Mouse (Mus musculus): ENCODE measurements around the gene Sertad4.

Sertad4 gene

GRCm38 (mm10) chr1:192851126-192851525, 4.4 kb downstream of the Sertad4 start:
- no peak for DNase-seq

GRCm38 (mm10) chr1:192849616-192850015, 5.9 kb downstream of the Sertad4 start:
- no peak for DNase-seq

DNA sequence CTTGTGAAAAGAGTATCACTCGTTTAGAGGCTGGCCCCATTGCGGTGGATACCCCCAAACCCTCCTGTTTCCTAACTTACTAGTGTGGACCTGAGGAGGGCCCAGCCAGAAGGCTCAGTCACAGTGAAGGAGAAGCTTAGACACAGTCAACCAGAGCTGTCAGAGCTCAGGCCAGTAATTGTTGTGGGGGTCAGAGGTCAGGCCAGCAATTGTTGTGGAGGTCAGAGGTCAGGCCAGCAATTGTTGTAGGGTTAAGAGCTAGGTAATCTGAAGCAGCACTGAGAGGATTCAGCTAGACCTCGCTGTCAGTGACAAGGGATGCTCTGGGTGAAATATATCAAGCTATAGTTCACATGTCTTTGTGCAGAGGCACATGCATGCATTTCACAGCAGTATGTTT, 8.3 kb downstream of the Sertad4 start:
- DNase-seq: no peak

DNA sequence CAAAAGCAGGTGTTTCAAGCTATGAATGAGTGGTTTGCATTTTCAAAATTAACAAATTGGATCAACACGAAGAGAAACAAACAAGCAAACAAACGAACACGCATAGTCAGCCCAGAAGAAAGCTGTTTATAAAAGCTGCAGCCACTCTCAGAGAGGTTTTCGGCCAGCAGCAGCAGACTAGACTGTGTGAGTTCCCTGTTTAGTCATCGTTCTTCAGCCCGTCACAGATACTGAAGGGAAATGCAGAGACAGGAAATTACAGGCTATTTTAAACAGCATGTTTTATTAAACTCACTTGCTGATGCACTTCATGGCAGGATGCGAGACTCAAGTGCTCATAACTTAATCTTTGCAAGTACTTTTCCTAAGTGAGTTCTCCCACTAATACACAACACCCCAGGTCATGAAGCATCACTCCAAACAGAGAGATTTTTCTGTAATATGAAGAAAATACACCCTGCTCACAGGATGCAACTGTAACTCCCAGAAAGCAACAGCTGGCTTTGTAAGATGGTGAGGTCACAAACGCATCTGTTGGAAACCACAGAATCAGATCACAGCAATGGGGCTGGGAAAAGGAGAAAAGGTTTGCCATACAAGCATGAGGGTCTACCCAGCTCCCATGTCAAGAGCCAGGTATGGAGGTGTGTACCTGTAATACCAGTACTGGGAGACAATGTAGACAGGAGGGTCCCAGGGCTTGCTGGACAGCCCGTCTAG, 14.3 kb downstream of the Sertad4 start:
- DNase-seq: peak in 1 of 2 experiments; percentile 24

DNA sequence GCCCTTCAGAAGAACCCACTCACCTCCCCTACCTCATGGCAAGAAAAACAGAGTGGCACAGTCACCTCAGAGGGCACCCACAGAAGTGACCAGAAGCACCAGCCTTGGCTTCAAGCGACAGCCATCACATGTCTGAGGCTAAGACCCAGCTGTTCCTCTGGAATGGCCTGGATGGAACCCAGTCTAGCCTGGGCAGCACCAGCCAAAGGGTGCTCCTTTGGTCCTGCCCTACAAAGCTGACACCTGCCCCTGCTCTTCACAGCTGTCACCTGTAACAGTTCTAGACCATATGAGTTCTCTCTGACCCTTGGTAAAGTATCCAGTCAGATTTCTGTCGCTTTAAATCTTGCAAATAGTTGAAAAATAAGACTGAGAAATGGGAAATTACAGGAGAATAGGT, 14.9 kb downstream of the Sertad4 start:
- no peak for DNase-seq

GRCm38 (mm10) chr1:192835211-192835681, 20.3 kb downstream of the Sertad4 start:
- no peak for DNase-seq

DNA sequence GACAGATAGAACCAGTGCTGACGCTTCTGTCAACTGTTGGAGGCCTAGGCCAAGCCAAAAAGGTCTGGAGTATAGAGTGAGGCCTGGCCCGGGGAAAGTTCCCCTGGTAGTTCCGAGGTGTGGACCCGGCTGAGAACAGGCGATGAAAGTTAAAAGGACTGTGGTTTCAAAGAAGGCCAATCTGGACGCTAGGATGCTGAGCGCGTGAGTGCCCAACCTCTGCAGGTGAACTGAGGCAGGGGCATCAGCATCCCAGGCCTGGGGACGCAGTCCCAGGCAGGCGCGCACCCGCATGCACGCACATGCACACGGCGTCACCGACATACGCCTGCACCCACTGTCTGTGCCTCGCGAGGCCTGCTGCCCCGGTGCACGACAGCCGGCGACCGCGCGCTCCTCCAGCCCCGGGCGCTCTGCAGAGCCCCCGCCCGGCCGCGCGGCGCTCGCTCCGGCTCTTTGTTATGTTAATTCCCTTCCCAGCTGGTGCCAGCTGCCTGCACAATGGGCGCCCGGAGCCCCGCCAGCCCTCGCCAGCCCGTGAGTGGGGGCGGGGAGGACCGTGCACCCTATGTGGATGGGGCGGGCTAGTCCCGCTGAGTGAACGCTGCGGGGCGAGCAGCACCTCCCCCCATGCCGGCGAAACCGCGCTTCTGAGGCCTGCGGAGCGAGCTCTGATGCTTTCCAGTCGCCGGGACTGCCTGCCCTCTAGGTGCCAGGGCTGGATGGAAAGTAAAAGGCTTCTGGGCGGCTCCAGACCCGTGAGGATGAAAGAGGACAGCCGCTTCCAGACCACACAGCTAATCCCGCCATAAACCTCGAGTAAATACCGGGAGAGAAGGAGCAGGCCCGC, 21.0 kb downstream of the Sertad4 start:
- no peak for DNase-seq

DNA sequence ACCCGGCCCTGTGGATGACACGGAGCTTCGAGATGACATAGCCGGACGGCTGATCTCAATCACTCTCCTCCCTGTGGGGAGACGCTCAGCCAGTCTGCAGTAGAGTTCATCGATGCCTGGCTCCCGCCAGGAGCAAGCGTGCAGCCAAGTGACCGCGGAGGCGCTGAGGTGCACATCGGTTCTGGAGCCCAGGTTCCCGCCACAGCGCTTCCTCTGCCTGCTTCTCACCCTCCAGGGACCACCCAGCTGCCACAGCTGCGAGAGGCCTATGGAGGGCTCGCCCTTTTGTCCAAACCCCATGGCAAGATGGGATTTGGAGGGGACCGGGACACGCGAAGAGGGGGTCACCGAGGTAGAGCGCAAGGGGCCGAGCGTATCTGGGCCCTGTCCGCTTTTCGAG, 22.0 kb downstream of the Sertad4 start:
- DNase-seq: no peak

DNA sequence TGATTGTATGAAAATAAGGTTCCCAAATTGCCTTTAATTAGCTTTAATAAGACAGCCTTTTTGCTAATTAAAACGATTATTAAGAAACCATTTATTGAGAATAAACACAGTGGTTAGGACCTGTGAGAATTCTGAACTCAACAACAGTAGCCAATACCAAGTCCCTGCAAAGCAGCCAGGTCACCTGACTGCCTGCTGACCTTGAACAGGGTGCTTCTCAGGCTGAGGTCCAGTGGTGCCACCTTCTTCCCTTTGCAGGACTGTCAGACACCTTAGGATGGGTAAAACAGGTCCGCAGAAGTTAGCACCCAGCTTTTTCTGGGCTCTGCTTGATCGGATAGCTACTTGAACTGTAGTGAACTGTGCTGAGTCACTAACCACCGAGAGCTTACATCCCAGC, 22.5 kb downstream of the Sertad4 start:
- DNase-seq: no peak

DNA sequence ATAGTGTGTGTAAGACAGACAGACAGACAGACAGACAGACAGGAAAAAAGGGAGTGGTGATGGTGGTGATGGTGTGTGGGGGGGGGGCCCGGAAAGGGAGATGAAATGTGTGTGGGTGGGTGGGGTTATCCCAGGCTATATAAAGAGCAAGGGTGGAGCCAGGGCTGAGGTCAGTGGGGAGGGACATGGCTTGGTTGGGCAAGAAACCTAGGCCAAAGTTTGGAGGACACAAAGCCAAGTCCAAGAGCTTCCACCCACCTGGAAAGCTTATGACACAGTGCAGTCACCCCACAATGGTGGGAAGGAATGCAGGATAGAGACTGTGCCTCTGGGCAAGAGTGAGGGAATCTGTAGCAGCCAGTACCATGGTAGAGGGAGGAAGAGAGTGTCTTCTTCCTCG, 23.2 kb downstream of the Sertad4 start:
- no peak for DNase-seq

- no peak for DNase-seq
These were observed 25.1 kb downstream of the Sertad4 start for GRCm38 (mm10) chr1:192830444-192830843.

- DNase-seq: no peak
These were observed 26.6 kb downstream of the Sertad4 start for GRCm38 (mm10) chr1:192828928-192829327.

DNA sequence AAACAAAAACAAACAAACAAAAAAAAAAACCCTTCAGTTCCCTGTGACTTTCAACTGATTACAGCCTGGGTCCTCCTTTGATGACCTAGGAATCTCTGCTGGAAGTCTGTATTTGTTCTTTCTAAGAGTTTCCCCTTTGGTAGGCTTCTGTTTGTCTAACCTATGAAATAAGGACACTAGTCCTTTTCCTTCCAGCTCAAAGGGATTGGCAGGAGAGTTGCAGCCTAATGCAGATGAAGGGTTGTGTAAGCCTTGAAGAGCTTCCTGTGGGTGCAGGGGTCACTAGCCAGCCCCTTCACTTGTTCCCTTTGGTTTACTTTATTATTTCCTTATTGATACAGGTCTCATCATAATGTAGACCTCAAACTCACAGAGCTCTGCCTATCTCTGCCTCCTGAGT, 27.6 kb downstream of the Sertad4 start:
- DNase-seq: no peak

- no peak for DNase-seq
These were observed 29.8 kb downstream of the Sertad4 start for GRCm38 (mm10) chr1:192825746-192826145.

- no peak for DNase-seq
These were observed 32.7 kb downstream of the Sertad4 start for GRCm38 (mm10) chr1:192822652-192823525.

- DNase-seq: no peak
These were observed 33.3 kb downstream of the Sertad4 start for GRCm38 (mm10) chr1:192822309-192822651.

GRCm38 (mm10) chr1:192818334-192818733, 37.2 kb downstream of the Sertad4 start:
- no peak for DNase-seq

DNA sequence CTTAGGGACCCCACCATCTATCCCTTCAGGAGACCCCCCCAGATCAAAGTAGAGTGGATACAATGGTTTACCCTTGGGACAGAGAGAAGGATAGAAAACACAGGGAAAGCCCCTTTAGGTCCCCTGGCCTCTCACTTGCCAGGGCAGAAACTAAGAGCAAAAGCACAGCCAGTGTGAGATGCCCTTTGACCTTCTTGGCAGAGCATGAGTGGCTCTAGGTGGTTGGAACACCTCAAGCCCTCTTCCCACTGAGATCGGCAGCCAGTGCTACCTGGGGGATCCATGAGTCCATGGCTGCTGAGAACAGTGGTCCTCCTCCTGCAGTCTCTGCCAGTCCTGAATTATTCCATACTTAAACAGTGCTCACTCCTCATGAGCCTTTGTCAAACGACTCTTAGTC, 39.8 kb downstream of the Sertad4 start:
- DNase-seq: no peak

- DNase-seq: no peak
These were observed 40.9 kb downstream of the Sertad4 start for GRCm38 (mm10) chr1:192814700-192815099.

- no peak for DNase-seq
These were observed 42.8 kb downstream of the Sertad4 start for GRCm38 (mm10) chr1:192812758-192813157.

DNA sequence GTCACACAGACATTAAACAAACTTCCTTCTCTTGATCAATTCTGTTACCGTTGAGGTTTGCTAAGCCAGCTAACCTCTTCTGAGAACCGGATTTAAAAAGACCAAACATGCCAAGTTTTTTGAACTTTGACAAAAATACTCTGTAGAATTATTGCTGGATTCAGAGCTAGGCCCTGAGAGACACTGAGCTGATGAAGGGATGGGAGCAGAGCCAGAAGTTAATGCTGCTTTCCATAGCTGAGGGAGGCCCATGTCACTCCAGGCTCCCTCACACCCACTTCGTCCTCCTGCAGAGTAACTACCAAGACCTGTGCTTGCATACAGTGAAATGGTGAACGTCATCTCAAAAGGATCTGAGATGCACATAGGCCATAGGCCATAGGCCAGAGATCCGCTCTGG, 43.3 kb downstream of the Sertad4 start:
- DNase-seq: no peak

DNA sequence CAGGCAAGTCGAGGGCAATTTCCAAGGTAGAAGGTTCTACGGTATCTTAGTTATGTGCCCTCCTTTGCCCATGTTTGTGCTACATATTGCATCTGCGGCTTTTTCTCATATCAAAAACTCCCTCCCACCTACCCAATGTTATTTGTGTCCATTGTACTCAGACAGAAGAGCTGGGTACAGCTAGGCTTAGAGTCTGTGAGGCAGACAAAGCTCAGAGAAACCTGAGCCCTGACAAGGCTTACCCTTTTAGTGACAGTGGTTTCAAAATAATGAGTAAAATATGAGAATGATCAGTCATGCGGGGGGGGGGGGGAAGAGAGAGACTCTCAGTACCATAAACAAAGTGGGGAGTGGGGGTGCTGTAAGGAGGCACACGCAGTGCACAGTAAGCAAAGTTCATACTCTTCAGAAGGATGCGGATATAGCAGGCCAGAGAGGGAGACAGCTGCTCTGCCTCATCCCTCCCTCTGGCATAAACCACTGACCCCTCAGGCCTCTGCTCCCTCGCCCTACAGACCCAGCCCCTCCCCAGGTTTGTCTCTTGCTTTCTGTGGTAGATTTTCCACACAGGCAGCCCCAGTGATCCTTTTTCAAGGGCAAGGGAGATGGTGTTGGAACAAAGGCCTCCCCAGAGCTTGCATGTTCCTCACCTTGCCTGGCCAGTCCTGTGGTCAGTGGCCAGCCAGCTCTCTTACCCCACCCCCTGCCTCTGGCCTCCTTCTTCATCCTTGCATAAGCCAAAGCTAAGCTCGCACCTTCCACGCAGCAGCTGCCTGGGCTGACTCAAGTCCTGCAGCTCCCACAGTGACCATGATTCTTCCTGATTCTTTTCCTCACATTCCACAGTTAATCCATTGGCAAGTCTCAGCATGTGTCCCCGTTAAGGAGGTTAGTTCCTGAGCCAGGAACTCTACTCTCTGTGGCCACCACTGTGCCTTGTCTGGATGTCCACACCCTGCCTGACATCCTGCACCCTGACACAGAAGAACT, 49.1 kb downstream of the Sertad4 start:
- no peak for DNase-seq
